Mouse (Mus musculus) brain, embryonic 14.5 days (tissue): Measurements from ENCODE around the gene Triobp.

Experiments used
- CTCF ChIP-seq: fragments of 200-500 bp; IDR thresholded peaks from 2 replicates; pipeline ENCODE4 v1.5.1; 2012; ENCODE audit warnings: inconsistent platforms, mild to moderate bottlenecking, moderate library complexity, borderline replicate concordance; ENCODE audit not compliant: insufficient read depth, insufficient read length; ENCODE audit errors: extremely low read depth
- POLR2A ChIP-seq: fragments of 200-500 bp; IDR thresholded peaks from 2 replicates; pipeline ENCODE4 v1.6.1; 2012; ENCODE audit warnings: mild to moderate bottlenecking, inconsistent platforms, borderline replicate concordance; ENCODE audit not compliant: poor library complexity, insufficient read depth, insufficient read length, severe bottlenecking; ENCODE audit errors: extremely low read depth

GRCm38 (mm10) chr15:79042721-79043491 lies 95.4 kb downstream of the Triobp start:
- no peak for TF ChIP-seq CTCF
- no peak for TF ChIP-seq POLR2A
